Mouse (Mus musculus) MEL (cell line): ENCODE results near the gene Zcchc10. TPM values are rescaled to one million over a fixed set of nuclear protein-coding genes. Genes with fewer than 3 reads are reported as not detected.
A peak's percentile ranks its signal among the peaks of the same experiment; 100 is the strongest.

ENCODE experiments used
- DNase-seq: peaks from one replicate; pipeline ENCODE4 v3.0.0; 2011; ENCODE audit warnings: low read depth, low spot score
- H3K27ac ChIP-seq: 2 replicates; pipeline ENCODE4 v1.5.1; 2012; ENCODE audit warnings: low read depth, mild to moderate bottlenecking, control low read depth, low read length, moderate library complexity; ENCODE audit not compliant: control insufficient read depth
- H3K27me3 ChIP-seq, 2 experiments: fragments of 150-350 bp in 1 of 2; sonication (generic) in 1 of 2; 2 replicates each; pipeline ENCODE4 v1.6.1; 2012; ENCODE audit warnings: low read length in 2 of 2, mild to moderate bottlenecking in 2 of 2, improper control_type of control experiment in 1 of 2, moderate library complexity in 1 of 2; ENCODE audit not compliant: insufficient read depth in 2 of 2, control insufficient read depth in 1 of 2
- H3K36me3 ChIP-seq, 2 experiments: 2 replicates each; pipeline ENCODE4 v1.6.1; 2012 to 2014; ENCODE audit warnings: low read length in 2 of 2, improper control_type of control experiment in 1 of 2, inconsistent platforms in 1 of 2, mild to moderate bottlenecking in 1 of 2; ENCODE audit not compliant: insufficient read depth in 2 of 2, control insufficient read depth in 1 of 2
- H3K4me1 ChIP-seq, 2 experiments: fragments of 150-350 bp in 1 of 2; sonication (generic) in 1 of 2; 2 replicates each; pipeline ENCODE4 v1.6.1; 2012; ENCODE audit warnings: low read length in 2 of 2, improper control_type of control experiment in 1 of 2, mild to moderate bottlenecking in 1 of 2; ENCODE audit not compliant: insufficient read depth in 2 of 2, control insufficient read depth in 1 of 2
- H3K4me3 ChIP-seq, 2 experiments: fragments of 150-350 bp in 1 of 2; sonication (generic) in 1 of 2; 2 replicates each; pipeline ENCODE4 v1.5.1; 2012; ENCODE audit warnings: low read depth in 2 of 2, low read length in 2 of 2, mild to moderate bottlenecking in 2 of 2, moderate library complexity in 2 of 2, control low read depth in 1 of 2, improper control_type of control experiment in 1 of 2; ENCODE audit not compliant: control insufficient read depth in 1 of 2, insufficient read depth in 1 of 2
- H3K79me2 ChIP-seq: 2 replicates; pipeline ENCODE4 v1.6.1; 2012; ENCODE audit warnings: mild to moderate bottlenecking, low read length, moderate library complexity; ENCODE audit not compliant: control insufficient read depth, poor library complexity, insufficient read depth
- H3K9ac ChIP-seq: 2 replicates; pipeline ENCODE4 v1.6.1; 2012; ENCODE audit warnings: low read depth, mild to moderate bottlenecking, control low read depth, low read length, moderate library complexity; ENCODE audit not compliant: control insufficient read depth, poor library complexity, severe bottlenecking
- H3K9me3 ChIP-seq: fragments of 150-350 bp; sonication (generic); replicated peaks from 2 replicates; pipeline ENCODE4 v1.6.1; 2012; ENCODE audit warnings: mild to moderate bottlenecking, low read length, improper control_type of control experiment, moderate library complexity; ENCODE audit not compliant: insufficient read depth
- BHLHE40 ChIP-seq: IDR thresholded peaks from 2 replicates; pipeline ENCODE4 v1.6.1; 2012; ENCODE audit warnings: low read depth, mild to moderate bottlenecking, inconsistent platforms, low read length, improper control_type of control experiment, borderline replicate concordance
- CHD2 ChIP-seq: IDR thresholded peaks from 2 replicates; pipeline ENCODE4 v1.6.1; 2011; ENCODE audit warnings: low read length, improper control_type of control experiment
- E2F4 ChIP-seq: IDR thresholded peaks from 2 replicates; pipeline ENCODE4 v1.6.1; 2011; ENCODE audit warnings: low read depth, low read length, improper control_type of control experiment, borderline replicate concordance
- ELF1 ChIP-seq: IDR thresholded peaks from 2 replicates; pipeline ENCODE4 v1.6.1; 2014; ENCODE audit warnings: low read depth, mild to moderate bottlenecking, inconsistent platforms, low read length, improper control_type of control experiment, moderate library complexity
- EP300 ChIP-seq, 2 experiments: IDR thresholded peaks; 2 replicates each; pipeline ENCODE4 v1.6.1; 2011; ENCODE audit warnings: improper control_type of control experiment in 2 of 2, low read length in 2 of 2, low read depth in 1 of 2, mild to moderate bottlenecking in 1 of 2
- ETS1 ChIP-seq: IDR thresholded peaks from 2 replicates; pipeline ENCODE4 v1.6.1; 2012; ENCODE audit warnings: low read depth, mild to moderate bottlenecking, inconsistent platforms, low read length, improper control_type of control experiment, moderate library complexity
- GABPA ChIP-seq: IDR thresholded peaks from 2 replicates; pipeline ENCODE4 v1.6.1; 2012; ENCODE audit warnings: low read depth, mild to moderate bottlenecking, inconsistent platforms, low read length, improper control_type of control experiment, moderate library complexity
- GATA1 ChIP-seq: IDR thresholded peaks from 2 replicates; pipeline ENCODE4 v1.6.1; 2011; ENCODE audit warnings: low read depth, low read length, improper control_type of control experiment
- KAT2A ChIP-seq: conservative IDR thresholded peaks from 2 replicates; pipeline ENCODE4 v1.6.1; 2012; ENCODE audit warnings: low read depth, low read length, improper control_type of control experiment, inconsistent platforms
- MAFK ChIP-seq: IDR thresholded peaks from 2 replicates; pipeline ENCODE4 v1.6.1; 2011; ENCODE audit warnings: low read depth, mild to moderate bottlenecking, low read length, improper control_type of control experiment, borderline replicate concordance
- MAX ChIP-seq: IDR thresholded peaks from 2 replicates; pipeline ENCODE4 v1.6.1; 2011; ENCODE audit warnings: low read length, improper control_type of control experiment
- MXI1 ChIP-seq: IDR thresholded peaks from 2 replicates; pipeline ENCODE4 v1.6.1; 2011; ENCODE audit warnings: mild to moderate bottlenecking, low read depth, low read length, improper control_type of control experiment
- MYB ChIP-seq: IDR thresholded peaks from 2 replicates; pipeline ENCODE4 v1.6.1; 2011; ENCODE audit warnings: mild to moderate bottlenecking, low read depth, low read length, improper control_type of control experiment
- MYC ChIP-seq: IDR thresholded peaks from 2 replicates; pipeline ENCODE4 v1.6.1; 2011; ENCODE audit warnings: low read depth, mild to moderate bottlenecking, low read length, improper control_type of control experiment, moderate library complexity
- NELFE ChIP-seq: IDR thresholded peaks from 2 replicates; pipeline ENCODE4 v1.6.1; 2011; ENCODE audit warnings: low read depth, low read length, improper control_type of control experiment
- NRF1 ChIP-seq: IDR thresholded peaks from 2 replicates; pipeline ENCODE4 v1.6.1; 2014; ENCODE audit warnings: low read depth, mild to moderate bottlenecking, inconsistent platforms, low read length, improper control_type of control experiment, moderate library complexity; ENCODE audit not compliant: poor library complexity, insufficient read depth, severe bottlenecking
- POLR2A ChIP-seq, 2 experiments: IDR thresholded peaks; 2 replicates each; pipeline ENCODE4 v1.6.1; 2011 to 2012; ENCODE audit warnings: low read length in 2 of 2, mild to moderate bottlenecking in 2 of 2, control low read depth in 1 of 2, improper control_type of control experiment in 1 of 2, low read depth in 1 of 2, moderate library complexity in 1 of 2; ENCODE audit not compliant: control insufficient read depth in 1 of 2, insufficient read depth in 1 of 2, poor library complexity in 1 of 2
- POLR2AphosphoS2 ChIP-seq: IDR thresholded peaks from 2 replicates; pipeline ENCODE4 v1.6.1; 2011; ENCODE audit warnings: low read length, improper control_type of control experiment
- POLR2AphosphoS5 ChIP-seq: IDR thresholded peaks from 2 replicates; pipeline ENCODE4 v1.6.1; 2012; ENCODE audit warnings: low read depth, borderline replicate concordance, mild to moderate bottlenecking, inconsistent platforms, low read length, moderate library complexity, mixed read lengths
- RAD21 ChIP-seq: IDR thresholded peaks from 2 replicates; pipeline ENCODE4 v1.6.1; 2011; ENCODE audit warnings: mild to moderate bottlenecking, low read depth, low read length, improper control_type of control experiment
- RCOR1 ChIP-seq: IDR thresholded peaks from 2 replicates; pipeline ENCODE4 v1.6.1; 2012; ENCODE audit warnings: low read depth, mild to moderate bottlenecking, inconsistent platforms, low read length, improper control_type of control experiment
- SIN3A ChIP-seq: IDR thresholded peaks from 2 replicates; pipeline ENCODE4 v1.6.1; 2012; ENCODE audit warnings: low read length, improper control_type of control experiment, inconsistent platforms
- SMC3 ChIP-seq: IDR thresholded peaks from 2 replicates; pipeline ENCODE4 v1.6.1; 2011; ENCODE audit warnings: low read depth, low read length, improper control_type of control experiment
- TAL1 ChIP-seq: IDR thresholded peaks from 2 replicates; pipeline ENCODE4 v1.6.1; 2012; ENCODE audit warnings: mild to moderate bottlenecking, inconsistent platforms, low read length, moderate library complexity, mixed read lengths
- TBP ChIP-seq: IDR thresholded peaks from 2 replicates; pipeline ENCODE4 v1.8.0; 2011; ENCODE audit warnings: low read depth, low read length, improper control_type of control experiment
- UBTF ChIP-seq: IDR thresholded peaks from 2 replicates; pipeline ENCODE4 v1.6.1; 2012; ENCODE audit warnings: low read depth, mild to moderate bottlenecking, inconsistent platforms, low read length, improper control_type of control experiment, moderate library complexity, borderline replicate concordance; ENCODE audit not compliant: insufficient read depth
- USF1 ChIP-seq: IDR thresholded peaks from 2 replicates; pipeline ENCODE4 v1.6.1; 2014; ENCODE audit warnings: low read depth, mild to moderate bottlenecking, inconsistent platforms, low read length, improper control_type of control experiment, moderate library complexity
- ZC3H11A ChIP-seq: IDR thresholded peaks from 2 replicates; pipeline ENCODE4 v1.6.1; 2012; ENCODE audit warnings: low read depth, mild to moderate bottlenecking, inconsistent platforms, low read length, improper control_type of control experiment
- ZKSCAN1 ChIP-seq: IDR thresholded peaks from 2 replicates; pipeline ENCODE4 v1.6.1; 2012; ENCODE audit warnings: low read depth, mild to moderate bottlenecking, inconsistent platforms, low read length, improper control_type of control experiment, moderate library complexity
- ZMIZ1 ChIP-seq: IDR thresholded peaks from 2 replicates; pipeline ENCODE4 v1.6.1; 2012; ENCODE audit warnings: low read depth, mild to moderate bottlenecking, inconsistent platforms, low read length, improper control_type of control experiment, moderate library complexity
- polyA plus RNA-seq, 2 experiments: library from polyadenylated mRNA; stranded (reverse) in 1 of 2; unstranded in 1 of 2; fragments of >175 nt in 1 of 2; fragments of >200 nt in 1 of 2; gene quantifications; 2 replicates each; pipeline versions ENCODE4 v1.2.1 to v1.2.4; 2012; ENCODE audit warnings: low replicate concordance in 2 of 2, low read depth in 1 of 2; ENCODE audit not compliant: insufficient read length in 2 of 2, insufficient read depth in 1 of 2, missing spikeins in 1 of 2
- total RNA-seq: library from RNA; depleted of rRNA; stranded (reverse); fragments of 300-350 nt; gene quantifications from 2 replicates; pipeline ENCODE4 v1.2.3, GENCODE M21; 2012

Zcchc10 gene
- total and polyA plus RNA-seq, 3 experiments = 11.6 to 169 (median 36.2) TPM

GRCm38 (mm10) chr11:53299551-53300329 lies 24.7 kb upstream of the Zcchc10 start (continued):
- TF ChIP-seq NRF1 = no peak
- peak; percentile 90 for TF ChIP-seq MAX
- no peak; the same call in 1 of the 2 replicates for TF ChIP-seq UBTF
- TF ChIP-seq RAD21 = no peak
- 0 out of 2 replicates have a peak, but pooled peaks have one; percentile 26 for TF ChIP-seq TBP
- TF ChIP-seq SMC3 = no peak
- no peak for TF ChIP-seq POLR2AphosphoS5
- peak in 1 of 2 experiments; percentile 89; a peak in 2 of 4 replicates for TF ChIP-seq POLR2A (IDR thresholded peaks at IDR 0.05; ENCODE audit: control insufficient read depth in 1 of 2, insufficient read depth in 1 of 2, low read depth in 1 of 2, low read length in 2 of 2, poor library complexity in 1 of 2)
- TF ChIP-seq ZMIZ1 = no peak
- TF ChIP-seq ZKSCAN1 = no peak
- TF ChIP-seq KAT2A = no peak
- TF ChIP-seq NELFE = no peak
- no peak for TF ChIP-seq GABPA
- TF ChIP-seq ELF1 = peak; percentile 57
- TF ChIP-seq POLR2AphosphoS2 = peak; percentile 2; the same call in 1 of the 2 replicates
- TF ChIP-seq MAFK = no peak
- TF ChIP-seq EP300 (IDR thresholded peaks at IDR 0.05; ENCODE audit: low read depth in 1 of 2, low read length in 2 of 2) = peak in 1 of 2 experiments; percentile 1; a peak in 1 of 4 replicates
- no peak for TF ChIP-seq GATA1
- no peak for TF ChIP-seq ETS1
- TF ChIP-seq ZC3H11A = no peak

DNA sequence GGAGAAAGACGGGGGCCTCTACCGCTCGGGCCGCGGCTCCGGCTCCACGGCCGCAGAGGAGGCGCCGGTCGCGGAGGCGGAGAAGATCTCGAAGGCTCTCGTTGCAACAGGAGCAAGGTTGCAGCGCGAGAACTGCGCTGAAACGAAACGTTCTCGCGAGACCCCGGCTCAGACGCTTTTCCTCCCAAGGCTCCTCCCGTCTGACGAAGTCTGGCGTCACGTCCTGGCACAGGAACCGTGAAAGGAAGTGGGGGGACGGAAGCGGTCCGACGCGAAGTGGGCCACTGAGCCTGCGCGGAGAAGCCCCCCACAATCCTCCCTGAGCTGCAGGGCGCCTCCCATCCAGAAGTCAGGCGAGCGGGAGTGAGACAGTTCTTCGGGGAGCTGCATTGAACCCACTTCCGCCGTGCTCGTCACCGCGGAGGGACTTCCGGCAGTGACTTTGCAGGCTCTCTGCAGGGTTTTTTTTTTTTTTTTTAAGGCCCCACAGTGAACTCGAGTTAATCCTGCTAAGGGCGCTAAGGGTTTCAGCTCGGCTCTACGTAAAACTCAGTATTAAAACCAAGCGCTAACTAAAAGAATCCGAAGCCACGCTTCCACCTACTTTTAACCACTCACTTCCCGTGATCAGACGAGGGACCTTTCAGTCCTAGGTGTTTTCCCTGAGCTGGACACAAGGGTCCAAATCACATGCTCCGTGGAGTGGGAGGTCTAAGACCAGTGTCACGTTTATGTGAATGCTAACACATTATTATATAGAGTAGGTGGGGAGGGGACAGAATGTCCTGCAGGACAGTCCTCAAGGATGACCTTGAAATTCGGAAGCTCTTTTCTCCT lies 23.9 kb upstream of the Zcchc10 start, which contains the start of gene Hspa4:
Gene Hspa4, minus strand, starts transcription at position 128 of the 837 bp plus-strand sequence.
- Histone ChIP-seq H3K9me3 (no peaks in the 10 kb centered on the region), H3K9ac (peak within 1 kb of the TSS; percentile 91), H3K27ac (peak within 1 kb of the TSS; percentile 98), H3K27me3 (no peaks in the 10 kb centered on the region), H3K36me3 (peaks cover 17 to 39% of the 10 kb centered on the region in 2 experiments), H3K4me3 (peak within 1 kb of the TSS; percentile 68 to 98), H3K79me2 (peaks cover 44% of the 10 kb centered on the region), H3K4me1 (peaks cover 11 to 34% of the 10 kb centered on the region in 2 experiments)
- DNase-seq = peak; percentile 100
- no peak for TF ChIP-seq E2F4
- TF ChIP-seq MYC = peak; percentile 86; the same call in 1 of the 2 replicates
- no peak for TF ChIP-seq TAL1
- peak; percentile 69 for TF ChIP-seq MXI1
- TF ChIP-seq RCOR1 = no peak
- 0 out of 2 replicates have a peak, but pooled peaks have one; percentile 34 for TF ChIP-seq BHLHE40
- TF ChIP-seq CHD2 = peak; percentile 100
- TF ChIP-seq POLR2A (IDR thresholded peaks at IDR 0.05; ENCODE audit: control insufficient read depth in 1 of 2, insufficient read depth in 1 of 2, low read depth in 1 of 2, low read length in 2 of 2, poor library complexity in 1 of 2) = peak; percentile 28 to 96; a peak in 3 of 4 replicates
- no peak for TF ChIP-seq MYB
- TF ChIP-seq USF1 = no peak
- peak; percentile 93 for TF ChIP-seq TBP
- peak; percentile 57 for TF ChIP-seq MAX
- TF ChIP-seq NELFE = peak; percentile 96
- TF ChIP-seq NRF1 = peak; percentile 97
- no peak for TF ChIP-seq POLR2AphosphoS5
- TF ChIP-seq EP300 (IDR thresholded peaks at IDR 0.05; ENCODE audit: low read depth in 1 of 2, low read length in 2 of 2) = peak in 1 of 2 experiments; percentile 46; a peak in 1 of 4 replicates
- no peak for TF ChIP-seq GABPA
- TF ChIP-seq SIN3A = peak; percentile 69
- no peak; the same call in 1 of the 2 replicates for TF ChIP-seq ZKSCAN1
